Mouse (Mus musculus) frontal cortex, postnatal 10 days (tissue): ENCODE data around the gene Prdm11.

ENCODE experiments used
- DNase-seq, 2 experiments: peaks; one replicate each; pipeline ENCODE4 v3.0.0; 2022; ENCODE audit warnings: low spot score in 2 of 2, mixed read lengths in 1 of 2

Prdm11 gene

DNA sequence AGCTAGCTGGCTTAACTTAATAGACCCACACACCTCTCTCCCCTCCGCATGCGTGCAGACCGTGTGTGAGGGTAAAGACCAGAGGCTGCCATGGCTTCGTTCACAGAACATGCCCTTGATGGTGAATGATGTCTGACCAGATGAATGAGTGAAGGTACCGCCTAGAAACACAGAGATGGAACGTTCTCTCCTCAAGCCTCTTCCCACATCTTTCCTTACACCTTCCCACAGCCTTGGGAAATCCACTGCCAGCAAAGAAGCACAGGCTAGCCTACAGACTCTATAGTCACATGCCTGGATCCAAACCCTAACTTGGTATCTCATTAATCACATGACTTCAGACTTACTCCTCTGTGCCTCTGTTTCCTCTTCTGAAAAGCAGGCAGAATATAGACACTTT lies 112.6 kb downstream of the Prdm11 start:
- DNase-seq: no peak

- DNase-seq: no peak
Measured at GRCm38 (mm10) chr2:92931061-92931460, 114.9 kb downstream of the Prdm11 start.

DNA sequence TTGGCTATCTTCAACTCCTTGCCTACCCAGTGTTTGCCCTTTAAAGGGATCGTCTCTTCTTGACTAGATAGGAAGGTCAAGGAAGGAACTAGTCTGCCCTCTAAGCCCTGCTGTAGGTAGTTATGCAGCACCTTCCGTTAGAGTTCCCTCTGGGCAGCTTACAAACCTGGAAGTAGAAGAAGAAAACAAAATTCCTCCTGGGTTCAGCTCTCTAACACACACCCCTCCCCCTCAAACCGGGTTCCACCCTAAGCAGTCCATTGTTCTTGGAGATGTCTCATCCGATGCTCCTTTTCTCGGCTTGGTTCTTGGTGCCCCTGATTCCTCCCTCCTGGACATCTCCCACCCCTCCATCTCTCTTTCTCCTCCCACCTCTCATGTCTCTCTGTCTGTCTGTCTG lies 116.3 kb downstream of the Prdm11 start:
- no peak for DNase-seq

DNA sequence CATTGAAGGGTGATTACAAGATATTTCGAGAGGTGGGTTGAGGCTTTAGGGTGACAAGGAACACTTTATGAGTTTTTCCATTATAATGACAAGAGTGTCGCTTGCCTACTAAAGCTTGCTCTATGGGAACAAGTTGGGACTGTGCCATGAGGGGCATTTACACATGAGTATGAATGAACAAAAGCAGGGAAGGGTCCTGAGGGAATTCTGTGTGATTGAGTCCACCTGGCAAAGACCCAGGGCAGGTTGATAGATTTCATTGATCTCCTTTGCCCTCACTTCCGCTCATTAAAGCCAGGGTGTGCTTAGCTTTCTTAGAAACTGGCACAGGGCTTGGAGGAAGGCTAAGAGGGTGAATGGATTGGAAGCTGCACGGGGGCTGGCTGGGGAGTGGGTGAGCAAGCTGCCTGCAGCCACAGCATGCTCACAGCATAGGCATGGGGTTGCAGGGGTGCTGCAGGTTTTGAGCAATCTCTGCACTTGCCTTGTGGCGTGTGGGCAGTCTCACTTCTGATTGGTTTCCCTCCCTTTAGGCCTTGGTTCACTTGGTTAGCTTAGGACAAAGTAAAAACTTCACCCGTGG lies 121.2 kb downstream of the Prdm11 start:
- DNase-seq: no peak

DNA sequence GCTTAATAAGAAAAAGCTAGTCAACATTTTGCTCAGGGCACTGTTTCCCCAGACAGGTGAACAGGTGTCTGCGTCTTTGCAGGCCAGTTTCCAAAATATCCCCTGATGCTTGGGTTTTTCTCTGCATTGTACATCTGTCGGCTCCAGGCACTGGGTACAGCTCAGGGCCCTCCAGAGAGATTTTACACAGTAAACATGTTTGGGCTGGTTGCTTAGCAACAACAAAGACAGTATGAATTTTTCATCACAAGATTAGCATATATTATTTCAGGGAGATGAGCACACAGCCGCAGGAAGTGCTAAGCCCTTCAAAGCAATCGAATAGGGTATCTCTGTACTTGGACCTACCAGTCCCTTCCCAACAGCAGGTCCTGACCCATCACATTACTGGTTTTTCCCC lies 125.3 kb downstream of the Prdm11 start:
- DNase-seq: no peak

DNA sequence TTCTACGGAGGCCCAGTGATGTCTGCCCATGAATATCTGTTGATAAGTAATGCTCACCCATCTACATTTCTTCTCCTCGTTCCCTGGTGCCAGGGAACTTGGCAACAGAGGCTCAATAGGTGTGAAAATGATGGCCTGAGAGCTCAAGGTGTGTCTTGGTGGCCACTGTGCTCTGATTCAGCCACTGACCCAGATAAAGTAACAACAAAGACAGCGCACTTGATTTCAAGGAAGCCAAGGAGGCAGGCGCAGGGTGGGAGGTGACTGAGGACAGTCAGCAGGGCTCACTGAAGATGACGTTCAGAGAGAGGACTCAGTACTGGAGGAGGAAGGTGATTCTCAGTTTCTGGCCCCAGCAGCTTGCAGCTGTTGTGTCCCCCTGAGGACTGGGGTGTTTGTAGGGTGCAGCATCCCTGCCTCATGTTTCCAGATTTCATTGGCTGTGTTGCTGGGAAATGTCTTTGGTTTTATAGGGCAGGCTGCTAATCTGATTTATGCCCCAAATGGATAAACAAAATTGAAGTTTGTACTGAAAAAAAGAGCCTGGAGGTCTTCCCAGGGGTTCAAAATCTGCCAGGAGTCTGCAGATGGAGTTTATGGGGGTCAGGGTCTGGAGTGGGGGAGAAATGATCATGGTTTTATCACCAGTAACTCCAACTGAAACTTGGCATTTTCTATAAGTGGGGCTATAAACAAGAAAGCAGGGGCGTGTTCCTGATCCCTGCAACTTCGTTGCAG lies 128.4 kb downstream of the Prdm11 start:
- DNase-seq: no peak

DNA sequence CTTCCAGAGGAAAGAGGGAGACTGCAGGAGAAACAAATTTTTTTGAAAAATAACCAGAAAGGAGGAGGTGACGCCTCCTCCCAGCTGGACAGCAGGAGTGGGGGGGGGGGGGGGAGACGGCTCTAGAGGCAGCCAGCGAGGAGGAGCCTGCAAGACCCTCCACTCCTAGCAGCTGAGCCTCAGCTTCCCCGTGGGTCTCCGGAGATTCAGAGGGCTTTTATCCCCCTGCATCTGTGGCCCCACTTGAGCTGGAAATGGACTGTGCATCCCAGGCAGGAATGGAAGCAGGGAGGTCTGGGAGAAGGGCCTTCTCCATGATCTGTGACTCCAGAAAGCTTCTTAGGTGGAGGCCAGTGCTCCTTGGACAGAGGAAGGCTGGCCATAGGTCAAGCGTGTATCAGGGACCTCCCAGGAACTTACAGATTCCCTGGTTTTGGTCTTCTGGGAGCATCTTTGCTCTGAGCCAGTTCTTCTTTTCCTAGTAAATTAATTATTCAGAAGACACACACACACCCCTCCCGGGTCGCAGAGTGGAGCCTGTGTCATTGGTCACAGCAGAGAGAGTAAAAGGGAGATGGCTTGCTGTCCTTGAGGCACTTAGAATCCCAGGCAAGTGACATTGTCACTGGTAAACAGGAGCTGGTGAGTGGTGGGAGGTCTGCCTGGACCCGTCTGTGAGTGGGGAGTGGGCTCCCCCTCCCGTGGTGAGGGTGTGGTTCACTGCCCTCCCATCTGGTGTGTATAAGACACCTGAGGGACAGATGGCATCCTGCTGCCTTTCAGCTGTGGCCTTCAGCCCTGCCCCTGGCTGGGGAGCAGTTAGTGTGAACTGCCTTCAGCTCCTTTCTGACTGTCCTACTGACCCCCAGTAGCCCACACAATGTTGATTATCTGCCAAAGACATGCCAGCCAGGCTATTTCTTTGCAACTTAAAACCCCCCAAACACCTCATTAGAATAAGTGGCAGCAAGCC lies 130.0 kb downstream of the Prdm11 start:
- DNase-seq: no peak
